Mouse (Mus musculus) limb, embryonic 13.5 days (tissue): ENCODE measurements around the gene Ak9. TPM values are rescaled to one million over a fixed set of nuclear protein-coding genes. Genes with fewer than 3 reads are reported as not detected.
"Not testable (repeated sequence)": the region's sequence is repeated elsewhere in the genome, so short reads cannot be mapped to it uniquely, and the experiment has no call there.

Source experiments
- ATAC-seq: fragments of 200-750 bp; cut with Nextera tagmentation; 2 replicates; pipeline ENCODE4 v1.8.0; 2017; ENCODE audit warnings: low read depth, moderate number of reproducible peaks, moderate TSS enrichment; ENCODE audit not compliant: low FRiP score
- H3K27ac ChIP-seq: fragments of 300-500 bp; sonication (generic); 2 replicates; pipeline ENCODE4 v1.5.1; 2015; ENCODE audit warnings: inconsistent platforms, mild to moderate bottlenecking, moderate library complexity
- H3K27me3 ChIP-seq: fragments of 300-500 bp; sonication (generic); 2 replicates; pipeline ENCODE4 v1.6.1; 2015; ENCODE audit warnings: mild to moderate bottlenecking, inconsistent platforms
- H3K36me3 ChIP-seq: fragments of 300-500 bp; sonication (generic); 2 replicates; pipeline ENCODE4 v1.6.1; 2015; ENCODE audit warnings: inconsistent platforms, mild to moderate bottlenecking, moderate library complexity
- H3K4me1 ChIP-seq: fragments of 300-500 bp; sonication (generic); 2 replicates; pipeline ENCODE4 v1.6.1; 2015; ENCODE audit warnings: inconsistent platforms
- H3K4me2 ChIP-seq: fragments of 300-500 bp; sonication (generic); replicated peaks from 2 replicates; pipeline ENCODE4 v1.6.1; 2015; ENCODE audit warnings: inconsistent platforms, mild to moderate bottlenecking, moderate library complexity
- H3K4me3 ChIP-seq: fragments of 300-500 bp; sonication (generic); 2 replicates; pipeline ENCODE4 v1.5.1; 2015; ENCODE audit warnings: moderate library complexity, mild to moderate bottlenecking, inconsistent platforms
- H3K9ac ChIP-seq: fragments of 300-500 bp; sonication (generic); 2 replicates; pipeline ENCODE4 v1.6.1; 2015; ENCODE audit warnings: mild to moderate bottlenecking, inconsistent platforms
- H3K9me3 ChIP-seq: fragments of 300-500 bp; sonication (generic); 2 replicates; pipeline ENCODE4 v1.6.1; 2016; ENCODE audit warnings: inconsistent platforms
- WGBS: fragments of 180-500 bp; shearing (Covaris S2); methylation state at CpG from one replicate; pipeline ENCODE4 v1.1.7; 2015; 5-methylcytosine and 5-hydroxymethylcytosine counted together
- polyA plus RNA-seq: library from polyadenylated mRNA; unstranded; fragments of >200 nt; fragmentation: Nextera tagmentation; extraction: Ambion mirVana; gene quantifications from 2 replicates; pipeline ENCODE4 v1.2.1, GENCODE M21; 2015

Ak9 gene
- polyA plus RNA-seq, 1 experiment from 2014 or later: not detected

DNA sequence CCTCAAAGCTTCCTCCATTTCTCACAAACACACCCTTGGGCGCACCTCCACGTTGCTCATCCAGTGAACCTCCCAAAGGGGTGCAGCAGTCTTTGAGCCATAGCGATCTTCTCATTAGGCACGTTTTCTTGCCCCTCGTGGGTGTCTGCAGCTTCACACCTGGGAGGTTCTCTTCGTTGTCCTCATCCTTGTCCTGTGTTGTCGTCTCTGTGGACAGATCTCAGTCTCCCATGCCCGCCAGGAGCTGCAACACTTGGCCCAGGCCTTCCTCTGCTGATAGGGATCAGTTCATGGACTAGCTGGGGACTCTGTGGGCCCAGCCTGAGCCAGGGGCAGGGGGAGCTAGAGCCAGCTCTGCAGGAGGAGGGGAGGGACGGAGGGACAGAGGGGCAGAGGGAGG is 61.3 kb downstream of the Ak9 start:
- no peaks in the 10 kb centered on the region for H3K36me3 ChIP-seq
- 86% methylated on average over 9 of the region's 9 CpGs for WGBS

DNA sequence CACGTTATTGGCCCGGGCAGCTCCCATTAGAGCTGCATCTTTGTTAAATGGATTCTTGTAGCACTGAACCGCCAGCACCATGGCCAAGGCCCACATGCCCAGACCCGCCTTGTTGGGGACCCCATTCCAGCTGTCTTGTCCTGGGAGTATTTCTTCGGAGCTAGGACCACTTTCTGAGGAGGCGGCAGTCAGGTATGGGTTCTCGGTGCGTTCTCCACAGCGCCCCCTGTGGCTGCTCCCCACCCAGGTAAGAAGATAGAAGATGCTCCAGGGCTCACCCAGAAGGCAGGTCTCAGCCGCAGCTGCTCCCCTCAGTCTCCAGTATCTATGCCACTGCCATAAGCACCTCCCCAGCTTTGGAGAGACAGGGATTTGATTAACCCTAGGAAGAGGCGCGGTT is 76.7 kb downstream of the Ak9 start:
- Histone ChIP-seq H3K4me1 (no peaks in the 10 kb centered on the region), H3K27me3 (no peaks in the 10 kb centered on the region), H3K36me3 (no peaks in the 10 kb centered on the region), H3K27ac (no peak overlapping the region), H3K9me3 (no peaks in the 10 kb centered on the region), H3K4me2 (no peak overlapping the region), H3K4me3 (no peak overlapping the region), H3K9ac (no peak overlapping the region)
- no peak for ATAC-seq
- WGBS: 78% methylated on average over 12 of the region's 12 CpGs

More for the DNA sequence above, 61.3 kb downstream of the Ak9 start:
- Histone ChIP-seq H3K4me3 (no peak overlapping the region), H3K27ac (no peak overlapping the region), H3K9me3 (no peaks in the 10 kb centered on the region), H3K4me1 (0 out of 2 replicates have a peak, but pooled peaks cover 10% of the 10 kb centered on the region), H3K4me2 (no peak overlapping the region), H3K9ac (no peak overlapping the region), H3K27me3 (no peaks in the 10 kb centered on the region)
- no peak for ATAC-seq

DNA sequence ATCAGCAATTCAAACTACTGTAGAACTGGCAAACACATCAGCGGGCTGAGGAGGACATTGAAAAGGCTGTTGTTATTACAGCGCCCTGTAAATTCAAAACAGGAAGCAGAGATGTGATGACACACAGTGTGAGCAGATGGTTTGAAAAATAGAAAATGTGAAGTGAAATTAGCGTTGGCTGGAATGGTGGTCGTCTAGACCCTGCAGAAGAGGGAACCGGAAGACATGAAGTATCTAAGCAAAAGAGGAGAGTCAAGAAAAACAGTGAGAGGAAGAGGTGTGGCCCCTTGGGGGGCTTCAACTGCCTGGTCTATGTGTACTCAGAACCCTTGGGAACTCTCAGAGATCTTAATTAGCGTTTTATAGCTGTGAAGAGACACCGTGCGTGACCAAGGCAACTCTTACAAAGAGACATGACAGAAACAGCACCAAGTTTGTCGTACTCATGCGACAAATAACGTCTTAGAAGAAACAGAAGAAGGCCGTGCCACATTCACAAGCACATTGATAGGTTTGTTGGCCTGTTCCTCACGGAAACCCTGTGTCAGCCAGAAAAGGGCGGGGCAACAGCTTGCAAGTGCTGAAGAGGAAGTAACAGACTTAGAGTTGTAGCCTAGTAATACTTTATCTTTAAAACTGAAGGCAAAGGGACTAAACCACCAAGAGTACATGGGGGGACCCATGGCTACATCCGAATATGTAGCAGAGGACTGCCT is 81.9 kb downstream of the Ak9 start:
- no peak overlapping the region for H3K9ac ChIP-seq
- H3K36me3 ChIP-seq: no peaks in the 10 kb centered on the region
- H3K4me2 ChIP-seq: no peak overlapping the region
- no peak for ATAC-seq
- no peak overlapping the region for H3K4me3 ChIP-seq
- no peaks in the 10 kb centered on the region for H3K9me3 ChIP-seq
- no peaks in the 10 kb centered on the region for H3K4me1 ChIP-seq
- 72% methylated on average over 15 of the region's 15 CpGs for WGBS
- no peaks in the 10 kb centered on the region for H3K27me3 ChIP-seq
- H3K27ac ChIP-seq: no peak overlapping the region

DNA sequence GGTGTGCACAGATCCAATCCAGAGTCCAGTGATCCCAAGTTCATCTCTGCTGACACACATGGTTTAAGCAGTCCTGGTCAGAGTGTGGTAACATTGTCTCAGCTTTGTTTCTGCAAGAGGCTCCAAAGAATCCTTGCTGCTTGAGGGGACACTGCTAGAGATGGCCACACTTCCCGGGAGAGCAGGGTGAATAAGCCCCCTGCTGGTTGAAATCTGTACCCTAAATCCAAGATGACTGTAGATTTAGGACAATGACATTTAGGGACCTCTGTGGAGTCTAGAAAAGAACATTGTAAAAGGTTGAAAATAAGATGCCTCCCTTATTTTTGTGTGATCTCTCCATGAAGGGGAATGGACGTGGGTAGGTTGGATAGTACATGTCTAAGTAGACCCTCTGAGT is 89.8 kb downstream of the Ak9 start:
- H3K4me2 ChIP-seq: no peak overlapping the region
- H3K9me3 ChIP-seq: no peaks in the 10 kb centered on the region
- no peaks in the 10 kb centered on the region for H3K4me1 ChIP-seq
- H3K4me3 ChIP-seq: no peak overlapping the region
- no peaks in the 10 kb centered on the region for H3K27me3 ChIP-seq
- ATAC-seq: no peak
- no peak overlapping the region for H3K27ac ChIP-seq
- no peaks in the 10 kb centered on the region for H3K36me3 ChIP-seq
- 59% methylated on average over 2 of the region's 2 CpGs for WGBS
- H3K9ac ChIP-seq: no peak overlapping the region

DNA sequence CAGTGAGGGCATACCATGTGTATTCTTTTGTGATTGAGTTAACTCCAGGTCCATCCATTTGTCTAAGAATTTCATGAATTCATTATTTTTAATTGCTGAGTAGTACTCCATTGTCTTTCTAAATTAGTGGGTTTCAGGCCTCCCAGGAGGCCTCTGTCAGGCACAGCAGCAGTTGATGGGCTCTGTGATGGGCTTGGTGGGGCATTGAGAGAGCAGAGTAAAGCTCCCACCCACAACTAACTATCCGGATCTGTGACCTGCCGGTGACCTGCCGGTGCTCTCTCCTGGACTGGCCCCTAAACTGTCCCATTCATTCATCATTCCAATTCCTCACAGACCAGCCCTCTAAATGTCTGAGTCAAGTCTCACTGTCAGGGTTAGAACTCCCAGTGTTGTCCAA is 97.3 kb downstream of the Ak9 start:
- ATAC-seq: no peak
- Histone ChIP-seq H3K9ac (no peak overlapping the region), H3K27me3 (no peaks in the 10 kb centered on the region), H3K4me1 (no peaks in the 10 kb centered on the region), H3K4me2 (no peak overlapping the region), H3K27ac (no peak overlapping the region), H3K9me3 (no peaks in the 10 kb centered on the region), H3K4me3 (no peak overlapping the region), H3K36me3 (no peaks in the 10 kb centered on the region)
- WGBS: 93% methylated on average over 3 of the region's 3 CpGs

DNA sequence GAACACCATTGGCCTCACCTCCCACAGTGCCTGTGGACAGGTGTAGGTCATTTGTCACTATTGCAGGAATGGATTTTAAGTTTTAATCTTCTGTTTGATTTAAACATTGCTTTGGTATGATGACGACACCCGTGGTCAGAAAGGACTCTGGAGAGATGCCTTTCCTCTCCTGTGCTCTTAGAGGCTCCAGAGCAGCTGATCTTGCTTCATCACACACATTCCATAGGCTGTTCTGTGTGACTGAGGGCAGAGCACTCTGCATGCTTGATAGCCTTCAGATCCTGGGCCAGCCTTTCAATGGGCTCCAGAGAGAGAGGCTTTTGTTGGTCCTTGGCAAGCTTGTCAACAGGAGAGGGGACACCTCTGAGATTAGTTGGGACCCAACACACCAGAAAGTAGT is 99.6 kb downstream of the Ak9 start:
- Histone ChIP-seq H3K9ac (no peak overlapping the region), H3K4me2 (no peak overlapping the region), H3K27ac (no peak overlapping the region), H3K9me3 (no peaks in the 10 kb centered on the region), H3K4me1 (no peaks in the 10 kb centered on the region), H3K27me3 (no peaks in the 10 kb centered on the region), H3K4me3 (no peak overlapping the region), H3K36me3 (no peaks in the 10 kb centered on the region)
- no peak for ATAC-seq
- 59% methylated on average over 2 of the region's 2 CpGs for WGBS

DNA sequence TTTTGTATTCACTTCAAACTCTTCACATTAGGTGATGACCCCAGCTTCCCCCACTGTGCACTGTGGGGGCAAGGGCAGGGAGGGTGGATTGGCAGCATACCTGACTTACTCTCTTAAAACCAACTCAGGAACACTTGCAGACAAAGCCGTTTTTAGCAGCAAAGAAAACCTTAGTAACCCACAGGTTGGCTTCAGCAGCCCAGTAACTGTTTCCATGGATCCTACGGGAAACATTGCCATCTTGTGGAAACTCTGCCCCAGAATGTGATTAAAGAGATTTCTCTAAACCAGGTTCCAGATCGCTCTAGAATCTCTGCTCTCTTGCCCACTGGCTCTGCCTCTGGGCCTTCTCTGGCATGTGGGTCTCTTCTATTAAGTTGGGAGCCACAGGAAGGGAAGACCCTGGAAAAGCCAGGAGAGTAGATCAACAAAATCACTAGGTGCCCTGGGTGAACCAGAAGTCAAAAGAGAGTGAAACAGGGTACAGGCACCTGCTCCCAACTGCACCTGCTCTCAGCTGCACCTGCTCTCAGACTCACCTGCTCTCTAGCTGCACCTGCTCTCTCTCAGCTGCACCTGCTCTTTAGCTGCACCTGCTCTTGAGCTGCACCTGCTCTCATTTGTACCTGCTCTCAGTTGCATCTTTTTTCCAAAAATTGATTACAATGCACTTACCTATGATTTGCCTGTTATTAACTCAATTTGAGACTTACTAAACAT is 100.3 kb downstream of the Ak9 start:
- Histone ChIP-seq H3K27me3 (no peaks in the 10 kb centered on the region), H3K9ac (no peak overlapping the region), H3K4me1 (no peaks in the 10 kb centered on the region), H3K4me2 (no peak overlapping the region), H3K9me3 (no peaks in the 10 kb centered on the region), H3K4me3 (no peak overlapping the region), H3K27ac (no peak overlapping the region), H3K36me3 (no peaks in the 10 kb centered on the region)
- WGBS: 41% methylated on average over 3 of the region's 3 CpGs
- no peak for ATAC-seq

DNA sequence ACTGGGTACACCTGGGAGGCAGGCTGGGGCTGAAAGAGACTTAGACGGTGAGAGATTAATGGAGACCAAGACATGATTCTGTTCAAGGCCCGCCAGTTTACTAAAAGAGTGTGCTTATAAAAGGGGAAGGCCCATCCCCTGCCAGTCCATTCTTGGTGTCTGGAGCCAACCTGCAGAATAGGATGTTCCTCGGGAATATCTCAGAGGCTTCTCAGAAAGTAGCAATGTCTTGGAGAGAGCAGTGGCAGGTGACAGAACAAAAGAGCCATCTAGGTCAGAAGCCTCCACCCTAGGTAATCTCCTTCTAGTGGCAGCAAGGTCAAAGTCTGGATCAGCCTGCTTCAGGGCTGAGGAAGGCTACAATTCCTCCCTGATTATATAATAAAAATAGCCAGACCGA is 106.4 kb downstream of the Ak9 start:
- WGBS: 89% methylated on average over 4 of the region's 4 CpGs
- not testable (repeated sequence) for H3K27me3 ChIP-seq, H3K4me3 ChIP-seq, H3K9ac ChIP-seq, H3K4me1 ChIP-seq, H3K27ac ChIP-seq, H3K36me3 ChIP-seq, H3K4me2 ChIP-seq, ATAC-seq
- peaks cover 13% of the 10 kb centered on the region for H3K9me3 ChIP-seq

DNA sequence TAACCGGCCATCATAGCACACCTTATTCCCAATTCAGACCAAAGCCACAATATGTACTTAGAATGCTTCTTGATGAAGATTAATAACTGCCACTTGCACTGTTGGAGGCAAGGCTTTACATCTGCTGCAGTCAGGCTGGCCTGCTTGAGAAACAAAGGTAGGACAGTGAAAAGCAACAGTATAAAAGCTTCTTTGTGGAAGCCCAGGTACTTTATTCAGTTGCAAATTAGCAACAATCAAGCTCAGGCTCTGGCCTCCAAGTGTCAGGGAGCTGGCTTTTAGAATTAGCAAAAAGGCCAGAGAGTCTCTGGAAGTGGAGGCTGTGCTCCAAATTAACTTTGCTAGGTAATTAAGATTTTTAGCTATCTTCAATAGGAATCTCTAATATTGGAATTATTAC is 107.0 kb downstream of the Ak9 start:
- H3K27ac ChIP-seq, H3K4me1 ChIP-seq, H3K36me3 ChIP-seq, H3K9ac ChIP-seq, ATAC-seq, H3K27me3 ChIP-seq, H3K4me2 ChIP-seq, H3K4me3 ChIP-seq: not testable (repeated sequence)
- peaks cover 20% of the 10 kb centered on the region for H3K9me3 ChIP-seq
- WGBS: 98% methylated on average over 1 of the region's 1 CpGs

DNA sequence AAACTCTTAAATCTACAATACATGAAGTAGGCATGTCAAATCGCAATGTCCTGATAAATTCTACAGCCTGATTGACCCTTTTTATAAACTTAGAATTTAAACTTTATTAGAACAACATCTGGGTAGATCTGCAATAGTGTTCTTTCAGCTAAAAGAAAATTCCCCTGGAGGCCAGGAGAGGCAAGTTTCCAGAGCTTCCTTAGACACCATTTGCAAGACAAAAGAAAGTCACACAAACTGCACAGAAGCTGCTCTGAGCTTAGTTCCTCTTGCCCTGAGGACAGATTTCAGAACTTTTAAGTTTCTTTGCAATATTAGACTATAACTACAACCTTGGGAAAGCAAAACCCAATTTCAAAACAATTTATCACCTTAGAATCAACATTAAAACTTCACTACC is 109.7 kb downstream of the Ak9 start:
- H3K4me3 ChIP-seq, H3K27ac ChIP-seq, H3K9ac ChIP-seq, H3K36me3 ChIP-seq, H3K4me2 ChIP-seq, ATAC-seq, H3K4me1 ChIP-seq, H3K27me3 ChIP-seq: not testable (repeated sequence)
- WGBS: 88% methylated on average over 1 of the region's 1 CpGs
- H3K9me3 ChIP-seq: peaks cover 26% of the 10 kb centered on the region

DNA sequence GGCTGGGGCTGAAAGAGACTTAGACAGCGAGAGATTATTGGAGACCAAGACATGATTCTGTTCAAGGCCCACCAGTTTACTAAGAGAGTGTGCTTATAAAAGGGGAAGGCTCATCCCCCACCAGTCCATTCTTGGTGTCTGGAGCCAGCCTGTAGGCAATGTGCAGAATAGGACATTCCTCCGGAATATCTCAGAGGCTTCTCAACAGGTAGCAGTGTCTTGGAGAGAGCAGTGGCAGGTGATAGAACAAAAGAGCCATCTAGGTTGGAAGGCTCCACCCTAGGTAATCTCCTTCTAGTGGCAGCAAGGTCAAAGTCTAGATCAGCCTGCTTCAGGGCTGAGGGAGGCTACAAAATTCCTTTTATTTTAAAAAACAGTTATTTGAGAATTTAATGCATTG is 111.6 kb downstream of the Ak9 start:
- peaks cover 22% of the 10 kb centered on the region for H3K9me3 ChIP-seq
- WGBS: 95% methylated on average over 2 of the region's 2 CpGs
- H3K27ac ChIP-seq, H3K27me3 ChIP-seq, H3K4me1 ChIP-seq, H3K4me2 ChIP-seq, H3K36me3 ChIP-seq, ATAC-seq, H3K9ac ChIP-seq, H3K4me3 ChIP-seq: not testable (repeated sequence)

DNA sequence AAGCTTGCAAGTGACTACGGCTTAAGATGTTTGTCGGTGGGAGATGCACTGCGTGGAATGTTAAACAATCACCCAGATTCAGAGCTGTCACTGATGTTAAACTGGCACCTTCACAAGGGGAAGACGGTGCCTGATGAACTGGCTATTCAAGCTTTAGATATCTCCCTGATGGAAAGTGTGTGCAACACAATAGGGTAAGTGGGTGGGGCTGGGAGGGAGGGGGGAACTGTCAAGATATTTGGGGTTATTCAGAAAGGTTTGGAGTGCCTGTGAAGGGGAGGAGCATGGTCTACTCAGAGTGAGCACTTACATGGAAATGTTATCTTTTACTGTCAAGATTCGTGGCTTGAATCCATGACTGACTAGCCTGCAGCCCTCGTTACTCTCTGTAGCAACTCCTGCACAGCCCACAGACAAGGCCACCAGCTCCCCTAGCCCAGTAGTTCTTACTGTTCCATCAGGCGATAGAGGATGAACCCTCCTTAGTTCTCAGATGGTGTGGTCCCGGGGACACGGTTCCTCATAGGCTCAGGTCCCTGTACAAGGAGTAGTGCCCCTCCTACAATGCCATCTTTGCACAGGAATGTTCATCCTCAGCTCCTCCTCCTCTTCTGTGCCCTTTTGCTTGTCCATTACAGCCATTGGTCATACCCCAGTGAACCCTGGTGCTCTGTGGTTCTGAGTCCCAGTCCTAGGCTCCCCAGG is 116.9 kb downstream of the Ak9 start:
- H3K27me3 ChIP-seq: no peaks in the 10 kb centered on the region
- H3K36me3 ChIP-seq: no peaks in the 10 kb centered on the region
- H3K4me3 ChIP-seq: no peak overlapping the region
- H3K9me3 ChIP-seq: peaks cover 7% of the 10 kb centered on the region
- H3K27ac ChIP-seq: no peak overlapping the region
- no peak overlapping the region for H3K4me2 ChIP-seq
- WGBS: 82% methylated on average over 9 of the region's 9 CpGs
- ATAC-seq: no peak
- no peaks in the 10 kb centered on the region for H3K4me1 ChIP-seq
- H3K9ac ChIP-seq: no peak overlapping the region
